Mouse (Mus musculus): Measurements from ENCODE around the gene Cmpk1. TPM values are rescaled to one million over a fixed set of nuclear protein-coding genes. Genes with fewer than 3 reads are reported as not detected.

Gene Cmpk1
- polyA plus RNA-seq, 1 experiment from 2014 or later, result 140 TPM

DNA sequence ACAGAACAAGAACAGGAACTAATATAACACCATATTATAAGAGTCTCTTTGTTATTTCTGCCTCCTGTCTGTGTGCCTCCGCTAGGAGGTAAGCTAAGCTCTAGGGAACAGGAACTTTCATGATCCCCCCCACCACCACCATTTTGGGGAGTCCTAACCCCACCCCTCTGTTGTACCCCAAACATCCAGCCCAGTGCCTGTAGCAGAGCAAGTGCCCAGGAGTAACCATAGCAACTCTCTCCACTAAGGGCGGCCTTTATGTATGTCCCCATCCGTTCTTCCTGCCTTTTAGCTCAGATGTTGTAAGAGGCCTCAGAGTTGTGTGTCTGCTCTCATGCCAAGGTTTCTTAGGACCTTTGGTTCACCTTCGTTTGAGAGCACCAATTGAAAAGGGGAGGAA lies 44.9 kb downstream of the Cmpk1 start:
- WGBS, result 55% methylated on average over 4 of the region's 4 CpGs
- ATAC-seq, result no peak

DNA sequence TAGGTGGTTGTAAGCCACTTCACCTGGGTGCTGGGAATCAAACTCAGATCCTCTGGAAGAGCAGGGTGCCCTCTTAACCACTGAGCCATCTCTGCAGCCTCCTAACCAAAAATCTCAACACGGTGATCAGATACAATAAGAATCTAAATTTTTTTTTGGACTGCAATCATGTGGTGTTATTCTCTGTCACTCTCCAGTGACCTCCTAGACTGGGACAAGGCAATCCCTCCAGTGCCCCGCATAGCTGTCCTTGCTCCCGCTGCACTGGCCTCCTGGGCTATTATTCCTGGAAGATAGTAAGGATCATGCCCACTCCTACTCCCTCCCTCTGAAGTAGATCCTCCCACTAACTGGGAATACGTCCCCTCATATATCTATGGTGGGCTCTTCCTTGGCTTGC lies 45.7 kb downstream of the Cmpk1 start:
- 76% methylated on average over 4 of the region's 4 CpGs for WGBS
- Histone ChIP-seq H3K9ac (no peak overlapping the region), H3K9me3 (no peaks in the 10 kb centered on the region), H3K27me3 (replicated peaks) (0 out of 2 replicates have a peak, but pooled peaks cover 3% of the 10 kb centered on the region), H3K4me3 (replicated peaks) (no peak overlapping the region), H3K36me3 (no peaks in the 10 kb centered on the region), H3K27ac (no peak overlapping the region), H3K4me1 (replicated peaks) (no peaks in the 10 kb centered on the region), H3K4me2 (replicated peaks) (no peak overlapping the region)
- no peak for ATAC-seq

More for the DNA sequence above, 44.9 kb downstream of the Cmpk1 start:
- no peaks in the 10 kb centered on the region for H3K9me3 ChIP-seq
- H3K9ac ChIP-seq, result no peak overlapping the region
- H3K4me2 ChIP-seq (replicated peaks), result no peak overlapping the region
- no peak overlapping the region for H3K4me3 ChIP-seq (replicated peaks)
- H3K4me1 ChIP-seq (replicated peaks), result no peaks in the 10 kb centered on the region
- no peaks in the 10 kb centered on the region for H3K36me3 ChIP-seq
- H3K27ac ChIP-seq, result no peak overlapping the region
- 0 out of 2 replicates have a peak, but pooled peaks cover 3% of the 10 kb centered on the region for H3K27me3 ChIP-seq (replicated peaks)

DNA sequence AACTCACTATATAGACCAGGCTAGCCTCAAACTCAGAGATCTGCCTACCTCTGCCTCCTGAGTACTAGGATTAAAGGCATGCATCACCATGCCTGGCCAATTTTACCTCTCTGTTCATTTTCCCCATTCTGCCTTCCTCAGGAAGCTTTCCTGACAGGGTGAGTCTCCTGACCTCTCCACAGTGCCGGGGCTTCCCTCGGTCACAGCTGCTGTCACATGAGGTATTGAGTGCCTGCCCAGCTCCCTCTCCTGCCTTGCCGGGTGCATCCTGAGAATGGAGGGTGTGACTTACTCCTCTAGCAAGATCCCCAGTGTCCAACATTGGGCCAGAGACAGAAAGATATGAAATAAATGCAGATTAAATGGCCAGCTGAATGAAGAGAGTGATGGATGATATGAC lies 48.8 kb downstream of the Cmpk1 start:
- H3K4me1 ChIP-seq (replicated peaks), result no peaks in the 10 kb centered on the region
- no peak overlapping the region for H3K27ac ChIP-seq
- 54% methylated on average over 3 of the region's 3 CpGs for WGBS
- H3K9me3 ChIP-seq, result no peaks in the 10 kb centered on the region
- H3K9ac ChIP-seq, result no peak overlapping the region
- ATAC-seq, result no peak
- H3K27me3 ChIP-seq (replicated peaks), result 0 out of 2 replicates have a peak, but pooled peaks cover 3% of the 10 kb centered on the region
- H3K36me3 ChIP-seq, result no peaks in the 10 kb centered on the region
- H3K4me3 ChIP-seq (replicated peaks), result no peak overlapping the region
- H3K4me2 ChIP-seq (replicated peaks), result no peak overlapping the region

DNA sequence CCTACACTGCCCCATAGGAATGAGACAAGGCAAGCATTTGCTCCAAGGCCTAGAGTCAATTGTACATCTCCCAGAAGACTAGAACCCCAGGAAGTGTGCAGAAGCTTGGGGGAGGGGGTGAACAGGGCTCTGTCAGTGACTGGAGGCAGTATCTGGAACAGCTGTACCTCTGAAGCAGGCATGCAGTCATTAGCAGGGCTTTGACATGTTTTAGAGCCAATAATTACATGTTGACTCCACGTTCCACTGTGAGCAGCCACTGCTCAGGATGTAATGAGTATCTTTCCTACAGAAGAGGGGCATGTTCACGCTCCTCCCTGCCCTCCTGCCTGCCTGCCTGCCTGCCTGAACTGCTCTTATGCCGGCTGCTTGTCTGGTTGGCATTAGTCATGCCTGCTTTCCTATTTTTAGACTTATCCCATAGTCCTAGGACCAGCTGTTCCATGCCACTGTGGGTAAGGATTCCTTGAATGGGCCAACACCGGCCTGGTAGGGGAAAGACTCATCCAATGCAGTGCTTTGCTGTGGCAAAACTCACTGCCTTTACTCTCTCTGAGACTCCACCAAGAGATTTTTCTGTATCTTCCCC lies 49.5 kb downstream of the Cmpk1 start:
- Histone ChIP-seq H3K36me3 (no peaks in the 10 kb centered on the region), H3K9ac (no peak overlapping the region), H3K27me3 (replicated peaks) (peaks cover 8% of the 10 kb centered on the region; the same call in 1 of the 2 replicates), H3K4me1 (replicated peaks) (no peaks in the 10 kb centered on the region), H3K9me3 (no peaks in the 10 kb centered on the region), H3K4me3 (replicated peaks) (no peak overlapping the region), H3K27ac (no peak overlapping the region), H3K4me2 (replicated peaks) (no peak overlapping the region)
- no peak for ATAC-seq
- WGBS, result 78% methylated on average over 4 of the region's 4 CpGs

DNA sequence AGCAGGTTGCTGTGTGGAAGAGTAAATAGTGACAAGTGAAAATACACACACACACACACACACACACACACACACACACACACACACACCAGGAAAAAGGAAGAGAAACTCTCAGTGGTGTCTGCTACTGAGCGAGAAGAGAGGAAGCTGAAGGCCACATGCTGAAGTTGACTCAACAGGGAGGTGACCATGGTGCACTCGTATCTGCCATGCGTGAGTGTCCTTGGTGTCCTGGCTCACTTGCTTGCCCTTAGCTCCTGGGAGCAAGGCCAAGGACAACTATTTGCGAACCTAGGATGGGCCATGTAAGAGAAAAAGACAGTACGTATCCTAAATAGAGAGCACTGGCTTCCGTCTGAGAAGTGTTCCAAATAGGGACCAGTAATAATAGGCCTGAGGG lies 52.9 kb downstream of the Cmpk1 start:
- no peak overlapping the region for H3K4me2 ChIP-seq (replicated peaks)
- no peak for ATAC-seq
- H3K4me1 ChIP-seq (replicated peaks), result no peaks in the 10 kb centered on the region
- no peak overlapping the region for H3K27ac ChIP-seq
- no peaks in the 10 kb centered on the region for H3K36me3 ChIP-seq
- WGBS, result 88% methylated on average over 6 of the region's 6 CpGs
- H3K4me3 ChIP-seq (replicated peaks), result no peak overlapping the region
- peaks cover 14% of the 10 kb centered on the region for H3K27me3 ChIP-seq (replicated peaks)
- no peak overlapping the region for H3K9ac ChIP-seq
- H3K9me3 ChIP-seq, result no peaks in the 10 kb centered on the region

DNA sequence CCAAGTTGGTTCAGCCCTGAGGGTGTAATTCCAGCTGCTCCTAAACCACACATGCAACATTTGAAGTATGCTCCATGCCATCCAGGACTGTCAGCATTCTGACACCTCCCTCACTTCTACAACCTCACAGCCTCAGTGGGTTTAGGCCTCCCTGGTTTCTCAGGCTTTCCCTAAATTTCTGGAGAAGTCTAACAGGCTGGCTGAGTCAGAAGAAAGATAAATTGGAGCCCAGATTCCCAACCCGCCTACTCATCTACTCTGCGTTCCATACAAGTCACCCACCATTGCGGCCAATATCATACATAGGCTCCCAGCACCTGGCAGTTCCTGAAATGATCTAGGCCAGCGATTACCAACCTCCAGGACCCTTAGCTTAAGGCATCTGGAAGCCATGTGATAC lies 54.3 kb downstream of the Cmpk1 start:
- Histone ChIP-seq H3K4me1 (replicated peaks) (no peaks in the 10 kb centered on the region), H3K4me2 (replicated peaks) (no peak overlapping the region), H3K9me3 (no peaks in the 10 kb centered on the region), H3K36me3 (no peaks in the 10 kb centered on the region), H3K27ac (no peak overlapping the region), H3K4me3 (replicated peaks) (no peak overlapping the region), H3K9ac (no peak overlapping the region), H3K27me3 (replicated peaks) (peaks cover 23% of the 10 kb centered on the region)
- WGBS, result 89% methylated on average over 4 of the region's 4 CpGs
- ATAC-seq, result no peak

DNA sequence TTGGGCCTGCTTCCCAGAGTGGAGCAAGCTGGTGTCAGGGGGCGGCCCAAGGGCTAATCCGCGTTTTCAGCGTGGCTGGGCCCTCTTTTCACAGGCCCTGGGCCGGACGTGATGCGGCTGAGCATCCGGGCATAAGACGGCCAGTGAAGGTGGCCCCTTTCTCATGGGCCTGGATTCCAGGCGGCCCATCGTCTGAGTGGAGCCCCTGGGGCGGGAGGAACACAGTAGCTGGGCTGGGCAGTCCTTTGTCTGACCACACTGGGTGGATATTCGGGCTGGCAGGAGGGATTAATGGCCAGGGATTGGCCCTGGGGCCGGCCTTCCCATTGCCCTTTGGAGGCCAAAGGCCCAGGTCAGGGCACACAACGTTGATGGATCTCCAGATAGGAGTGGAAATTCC lies 57.9 kb downstream of the Cmpk1 start:
- no peak overlapping the region for H3K4me3 ChIP-seq (replicated peaks)
- H3K4me2 ChIP-seq (replicated peaks), result no peak overlapping the region
- no peak overlapping the region for H3K27ac ChIP-seq
- WGBS, result 37% methylated on average over 15 of the region's 15 CpGs
- no peaks in the 10 kb centered on the region for H3K36me3 ChIP-seq
- peaks cover 12% of the 10 kb centered on the region for H3K4me1 ChIP-seq (replicated peaks)
- peaks cover 59% of the 10 kb centered on the region for H3K27me3 ChIP-seq (replicated peaks)
- no peaks in the 10 kb centered on the region for H3K9me3 ChIP-seq
- H3K9ac ChIP-seq, result no peak overlapping the region
- ATAC-seq, result no peak

DNA sequence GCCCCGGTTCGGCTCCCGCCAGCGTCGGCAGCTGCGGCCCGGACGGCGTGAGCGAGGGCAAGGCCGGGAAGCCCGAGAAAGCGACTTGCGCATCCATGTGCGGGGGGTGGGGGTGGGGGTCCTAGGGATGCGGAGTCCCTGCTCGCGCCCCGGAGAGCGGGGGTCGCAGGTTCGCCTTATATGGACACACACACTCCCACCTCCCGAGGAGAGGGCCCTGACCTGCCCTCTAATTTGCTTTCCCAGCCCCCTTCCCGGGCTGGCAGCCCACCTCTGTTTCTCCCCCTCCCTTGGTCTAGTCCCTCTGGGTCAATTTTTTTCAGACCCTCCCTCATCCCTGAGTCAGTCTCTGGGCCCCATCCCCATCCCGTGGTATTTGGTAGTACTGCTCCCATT lies 61.1 kb downstream of the Cmpk1 start, which contains the start of gene Foxe3:
Gene Foxe3 (minus strand): TSS at position 97 of the 396 bp plus-strand sequence.
- Histone ChIP-seq H3K4me1 (replicated peaks) (peaks cover 12% of the 10 kb centered on the region), H3K27ac (no peak within 1 kb of the TSS), H3K9ac (peak within 1 kb of the TSS; percentile 13; the same call in 1 of the 2 replicates), H3K36me3 (no peaks in the 10 kb centered on the region), H3K4me3 (replicated peaks) (peak within 1 kb of the TSS; percentile 46), H3K9me3 (no peaks in the 10 kb centered on the region), H3K4me2 (replicated peaks) (peak within 1 kb of the TSS; percentile 89), H3K27me3 (replicated peaks) (peaks cover 76% of the 10 kb centered on the region)
- ATAC-seq, result 0 out of 2 replicates have a peak, but pooled peaks have one; percentile 17
- under 1% methylated on average over 25 of the region's 25 CpGs for WGBS

DNA sequence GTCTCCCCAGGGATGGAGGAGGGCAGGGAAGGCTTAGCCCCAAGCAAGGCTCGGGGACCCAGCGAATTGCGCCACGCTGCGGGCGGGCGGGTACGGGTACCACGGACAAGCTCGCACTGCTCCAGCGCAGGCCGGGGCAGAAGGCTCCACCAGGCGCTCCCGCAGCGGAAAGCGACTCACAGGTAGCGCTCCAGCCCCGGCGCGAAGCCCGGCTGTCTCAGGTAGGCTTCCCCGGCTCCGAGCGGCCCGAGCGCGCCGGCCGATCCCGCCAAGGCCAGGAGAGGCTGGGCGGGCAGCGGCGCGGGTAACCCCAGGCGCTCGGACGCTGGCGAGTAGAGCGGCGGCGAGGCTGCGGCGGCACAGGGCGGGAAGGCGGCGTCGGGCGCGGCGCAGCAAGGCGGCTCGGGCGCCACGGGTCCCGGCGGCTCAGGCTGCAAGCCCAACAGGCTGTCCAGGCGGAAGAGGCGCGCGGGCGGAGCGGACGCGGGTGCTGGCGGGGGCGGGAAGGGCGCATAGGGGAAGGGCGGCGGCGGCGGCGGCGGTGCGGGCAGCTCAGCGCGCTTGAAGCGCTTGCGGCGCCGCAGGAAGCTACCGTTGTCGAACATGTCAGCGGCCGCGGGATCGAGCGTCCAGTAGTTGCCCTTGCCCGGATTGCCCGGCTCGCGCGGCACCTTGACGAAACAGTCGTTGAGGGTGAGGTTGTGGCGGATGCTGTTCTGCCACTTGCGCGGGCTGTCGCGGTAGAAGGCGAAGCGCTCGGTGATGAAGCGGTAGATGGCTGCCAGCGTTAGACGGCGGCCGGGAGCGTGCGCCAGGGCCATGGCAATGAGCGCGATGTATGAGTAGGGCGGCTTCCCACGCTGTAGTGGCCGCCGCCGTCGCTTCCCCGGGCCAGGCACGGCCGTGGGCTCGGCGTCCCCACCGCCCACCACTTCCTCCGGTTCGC lies 61.8 kb downstream of the Cmpk1 start:
- H3K27me3 ChIP-seq (replicated peaks), result peaks cover 76% of the 10 kb centered on the region
- H3K9ac ChIP-seq, result peak overlapping the region; percentile 13; the same call in 1 of the 2 replicates

DNA sequence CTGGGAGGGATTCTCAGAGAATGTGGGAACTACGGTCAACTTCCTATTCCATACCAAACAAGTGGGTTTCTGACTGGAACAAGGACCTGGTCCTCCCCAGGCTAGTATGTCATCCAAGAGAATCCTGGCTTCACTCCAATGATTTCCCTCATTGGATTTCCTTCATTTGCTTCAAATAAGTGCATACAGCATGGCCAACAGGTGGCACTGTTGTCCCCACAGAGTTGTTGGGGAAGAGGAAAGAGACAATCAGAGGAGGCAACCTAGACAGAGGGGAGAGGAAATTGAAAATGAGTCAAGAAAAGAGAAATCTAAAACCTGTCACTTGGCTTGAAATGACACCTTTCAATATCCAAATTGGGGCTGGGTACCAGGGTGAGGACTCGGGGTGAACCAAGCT lies 70.0 kb downstream of the Cmpk1 start:
- Histone ChIP-seq H3K9ac (no peak overlapping the region), H3K9me3 (no peaks in the 10 kb centered on the region), H3K27me3 (replicated peaks) (peaks cover 49% of the 10 kb centered on the region), H3K4me2 (replicated peaks) (no peak overlapping the region), H3K36me3 (no peaks in the 10 kb centered on the region), H3K4me3 (replicated peaks) (no peak overlapping the region), H3K27ac (no peak overlapping the region), H3K4me1 (replicated peaks) (peaks cover 7% of the 10 kb centered on the region; the same call in 1 of the 2 replicates)
- ATAC-seq, result no peak
- WGBS, result 37% methylated on average over 2 of the region's 2 CpGs

More for the DNA sequence above, 61.8 kb downstream of the Cmpk1 start:
- no peak overlapping the region for H3K27ac ChIP-seq
- peak overlapping the region; percentile 89 for H3K4me2 ChIP-seq (replicated peaks)
- under 1% methylated on average over 121 of the region's 125 CpGs for WGBS
- peaks cover 12% of the 10 kb centered on the region for H3K4me1 ChIP-seq (replicated peaks)
- ATAC-seq, result peak; percentile 62
- H3K9me3 ChIP-seq, result no peaks in the 10 kb centered on the region
- H3K4me3 ChIP-seq (replicated peaks), result peak overlapping the region; percentile 46
- no peaks in the 10 kb centered on the region for H3K36me3 ChIP-seq

DNA sequence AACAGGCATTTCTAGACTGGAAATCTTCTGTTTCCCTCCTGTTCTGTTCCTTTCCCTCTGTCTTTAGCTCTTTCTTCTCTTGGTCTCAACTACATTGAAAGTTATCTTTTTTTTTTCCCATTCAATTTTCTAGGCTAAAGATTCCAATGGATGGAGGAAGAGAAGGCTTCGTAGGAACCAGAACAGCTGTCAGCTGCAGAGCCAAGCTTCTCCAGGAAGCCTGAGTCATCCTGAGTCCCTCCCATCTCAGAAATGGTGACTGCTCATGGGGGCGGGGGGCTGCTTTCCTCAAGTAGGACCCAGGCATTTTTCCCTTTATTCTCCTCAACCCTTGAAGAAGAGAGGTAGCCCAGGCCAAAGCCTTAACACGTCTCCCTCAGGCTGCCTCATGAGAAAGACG lies 71.0 kb downstream of the Cmpk1 start:
- H3K27me3 ChIP-seq (replicated peaks), result peaks cover 57% of the 10 kb centered on the region
- ATAC-seq, result no peak

DNA sequence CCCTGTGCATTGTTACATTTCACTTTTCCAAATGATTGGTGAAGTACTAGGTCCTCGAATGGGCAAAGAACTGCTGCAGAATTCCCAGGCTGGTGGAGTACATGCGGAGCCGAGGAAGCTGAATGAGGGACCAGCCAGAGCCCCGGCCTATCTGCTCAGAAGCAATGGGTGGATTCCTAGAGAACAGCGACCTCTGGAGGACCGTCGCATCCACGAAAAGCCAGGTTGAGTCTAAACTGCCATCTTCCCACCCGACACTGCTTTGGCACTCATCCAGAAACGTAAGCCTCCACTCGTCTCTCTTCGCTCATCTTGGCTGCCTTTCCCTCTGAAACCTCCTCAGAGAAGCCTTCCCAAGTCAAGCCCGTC lies 73.5 kb downstream of the Cmpk1 start:
- Histone ChIP-seq H3K4me1 (replicated peaks) (peaks cover 15% of the 10 kb centered on the region; the same call in 1 of the 2 replicates), H3K4me2 (replicated peaks) (no peak overlapping the region; the same call in 1 of the 2 replicates), H3K27me3 (replicated peaks) (peaks cover 80% of the 10 kb centered on the region), H3K9ac (no peak overlapping the region), H3K36me3 (no peaks in the 10 kb centered on the region), H3K4me3 (replicated peaks) (0 out of 2 replicates have a peak overlapping the region, but pooled peaks have one; percentile 2), H3K9me3 (no peaks in the 10 kb centered on the region), H3K27ac (no peak overlapping the region)
- ATAC-seq, result no peak
- under 1% methylated on average over 13 of the region's 13 CpGs for WGBS

More for the DNA sequence above, 71.0 kb downstream of the Cmpk1 start:
- H3K4me3 ChIP-seq (replicated peaks), result no peak overlapping the region
- H3K36me3 ChIP-seq, result no peaks in the 10 kb centered on the region
- H3K9ac ChIP-seq, result no peak overlapping the region
- WGBS, result 43% methylated on average over 4 of the region's 4 CpGs
- no peak overlapping the region for H3K4me2 ChIP-seq (replicated peaks)
- H3K27ac ChIP-seq, result no peak overlapping the region
- H3K4me1 ChIP-seq (replicated peaks), result peaks cover 7% of the 10 kb centered on the region; the same call in 1 of the 2 replicates
- H3K9me3 ChIP-seq, result no peaks in the 10 kb centered on the region

All from intestine, embryonic 15.5 days (tissue).